Mouse (Mus musculus) testis, postnatal 14 days (tissue): ENCODE data around the gene Dock10.
"Not testable (repeated sequence)": the region's sequence is repeated elsewhere in the genome, so short reads cannot be mapped to it uniquely, and the experiment has no call there.

Source experiments
- DNase-seq: peaks from one replicate; pipeline ENCODE4 v3.0.0; 2021; ENCODE audit warnings: low spot score

Dock10 gene

DNA sequence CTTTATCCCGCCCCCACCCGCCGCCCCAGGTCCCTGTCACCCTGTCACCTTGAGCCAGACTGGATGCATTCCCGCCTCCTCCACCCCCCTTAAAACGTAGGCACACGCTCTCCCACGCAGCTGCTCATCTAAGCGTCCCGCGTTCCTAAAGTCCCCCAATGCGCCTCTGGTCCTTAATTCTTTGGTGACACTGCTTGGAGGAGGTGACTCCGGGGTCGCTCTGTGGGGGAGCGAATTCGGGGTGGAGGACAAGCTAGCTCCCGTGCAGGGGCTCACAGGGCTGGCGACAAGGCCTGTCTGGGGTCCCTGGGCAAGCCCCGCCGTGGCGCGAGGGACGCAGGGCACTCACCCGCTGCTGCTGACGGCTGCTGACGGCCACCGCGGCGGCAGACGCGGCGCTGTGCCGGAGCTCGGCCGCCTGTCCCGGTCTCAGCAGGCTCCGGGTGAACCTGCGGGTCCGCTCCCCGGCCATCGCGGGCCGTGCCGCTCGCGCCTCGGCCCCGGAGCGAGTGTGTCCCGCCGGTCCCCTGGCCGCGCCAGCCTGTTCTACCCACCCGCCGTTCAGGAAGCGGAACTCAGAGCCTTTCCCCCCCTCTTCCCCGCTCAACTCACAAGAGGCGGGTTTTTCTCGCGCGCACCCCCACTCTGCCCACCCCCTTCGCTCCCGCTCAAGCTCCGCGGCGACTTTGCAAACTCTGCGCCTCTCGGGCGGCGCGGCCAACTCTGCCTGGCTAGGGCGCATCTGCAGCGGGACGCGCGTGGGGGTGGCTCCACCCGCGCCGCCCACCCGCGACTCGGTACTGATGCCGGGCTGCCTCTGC, at the start of gene Dock10:
Gene Dock10 (minus strand): TSS at position 551 of the 821 bp plus-strand sequence.
- DNase-seq: no peak

DNA sequence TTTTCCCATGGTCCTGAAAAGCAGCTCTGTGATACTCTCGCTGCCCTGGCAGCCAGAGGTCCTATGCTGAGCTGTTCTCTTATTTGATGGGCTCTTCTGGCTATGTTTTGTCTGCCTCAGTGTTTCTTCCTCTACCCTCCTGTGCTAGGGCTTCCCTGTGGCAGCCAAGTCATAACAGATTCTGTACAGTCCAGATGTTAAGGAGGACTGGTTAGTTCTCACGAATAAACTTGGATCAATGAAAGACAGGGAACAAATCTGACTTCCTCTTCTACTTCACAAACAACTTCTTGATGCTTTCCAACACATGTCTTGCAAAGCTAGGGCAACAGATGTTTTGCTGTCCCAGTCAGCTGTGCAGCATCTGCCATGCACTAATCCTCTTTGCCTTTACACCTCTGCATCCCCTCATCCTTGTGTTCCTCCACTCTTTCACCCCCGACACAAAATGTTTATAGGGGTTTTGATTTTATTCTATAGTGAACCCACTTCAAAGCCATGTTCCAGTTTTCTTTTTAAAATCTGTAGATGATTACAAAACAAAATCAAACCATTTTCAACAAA, 48.6 kb upstream of the Dock10 start:
- no peak for DNase-seq

DNA sequence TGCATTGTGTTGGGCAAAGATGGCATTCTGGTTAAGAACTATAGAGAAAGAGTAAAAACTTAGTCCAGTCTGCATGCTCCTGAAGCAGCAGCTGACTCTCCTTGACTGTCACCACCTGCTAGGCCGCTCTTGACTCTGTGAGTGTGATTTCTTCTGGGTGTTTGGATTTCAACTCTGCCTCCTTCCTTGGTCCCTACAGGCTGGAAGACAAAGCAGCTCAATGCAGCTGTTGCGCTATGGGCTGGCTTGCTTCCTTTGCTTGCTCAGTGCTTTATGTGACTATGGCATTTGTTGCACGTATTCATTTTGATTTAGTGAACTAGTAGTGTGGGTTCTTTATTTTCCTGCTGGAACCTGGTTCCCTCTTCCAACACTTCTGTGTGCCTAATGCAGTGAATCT, 43.7 kb upstream of the Dock10 start:
- no peak for DNase-seq

DNA sequence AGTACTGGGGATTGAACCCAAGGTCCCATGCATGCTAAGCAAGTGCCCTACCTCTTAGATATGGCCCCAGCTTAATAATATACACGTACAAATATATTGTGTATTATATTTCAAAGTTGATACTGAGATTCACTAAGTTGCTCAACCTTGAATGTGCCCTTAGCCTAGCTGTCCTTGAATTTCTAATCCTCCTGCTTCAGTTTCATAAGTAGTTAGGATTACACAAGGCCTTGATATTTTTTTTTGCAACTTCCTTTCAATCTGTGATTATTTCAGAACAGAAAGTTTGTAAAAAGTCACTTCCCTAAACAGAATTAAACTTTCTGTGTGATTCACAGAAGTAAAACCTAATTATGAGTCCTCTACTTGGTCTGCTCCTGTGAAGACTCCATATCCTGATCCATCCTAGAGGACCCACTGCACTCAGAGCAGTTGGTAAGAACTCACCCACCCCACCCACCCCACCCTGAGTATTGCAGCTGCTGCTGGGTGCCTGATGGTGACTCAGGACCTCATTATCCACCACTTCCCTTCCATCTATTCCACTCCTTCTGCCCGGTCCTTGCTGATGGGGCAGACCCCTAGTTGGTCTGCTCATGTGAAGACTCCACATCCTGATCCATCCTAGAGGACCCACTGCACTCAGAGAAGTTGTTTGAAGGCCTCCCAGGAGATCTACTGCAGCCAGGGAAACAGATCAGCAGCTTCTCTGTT, 26.9 kb upstream of the Dock10 start:
- no peak for DNase-seq

DNA sequence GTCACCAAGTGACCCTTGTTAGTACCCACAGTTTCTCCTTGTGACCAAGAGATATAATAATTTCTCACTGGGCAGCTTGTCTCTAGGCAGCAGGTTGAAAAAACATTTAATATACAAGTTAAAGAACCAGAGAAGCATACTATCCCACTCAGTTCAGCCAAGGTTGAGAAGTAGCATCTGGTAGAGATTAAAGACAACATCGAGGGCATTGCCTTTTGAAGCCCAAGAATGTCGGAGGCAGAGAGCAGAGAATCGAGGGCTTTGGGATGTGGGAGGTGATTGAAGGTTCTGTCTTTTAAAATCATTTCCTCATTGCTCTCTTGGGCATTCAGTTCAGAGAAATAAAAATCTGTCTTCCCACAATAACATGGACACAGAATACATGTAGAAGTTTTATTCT, 25.8 kb upstream of the Dock10 start:
- no peak for DNase-seq

DNA sequence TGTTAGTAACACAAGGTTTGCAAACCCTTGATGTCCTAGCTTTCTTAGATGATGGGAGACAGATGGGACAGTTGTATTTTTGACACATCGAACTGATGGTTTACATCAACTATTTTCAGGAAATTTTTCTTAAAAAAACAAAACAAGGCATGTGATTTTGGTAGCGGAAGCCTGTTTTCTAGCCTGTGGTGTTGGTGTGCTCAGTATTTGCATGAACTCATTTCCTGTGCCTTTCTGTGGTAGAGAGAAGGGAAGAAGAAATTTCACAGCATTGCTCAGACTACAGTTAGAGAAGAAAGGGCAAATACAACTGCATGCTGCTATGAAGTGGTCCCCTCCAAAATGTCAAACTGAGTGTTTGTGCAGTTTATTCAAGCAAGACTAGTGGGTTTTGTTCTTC, 7.2 kb upstream of the Dock10 start:
- no peak for DNase-seq

DNA sequence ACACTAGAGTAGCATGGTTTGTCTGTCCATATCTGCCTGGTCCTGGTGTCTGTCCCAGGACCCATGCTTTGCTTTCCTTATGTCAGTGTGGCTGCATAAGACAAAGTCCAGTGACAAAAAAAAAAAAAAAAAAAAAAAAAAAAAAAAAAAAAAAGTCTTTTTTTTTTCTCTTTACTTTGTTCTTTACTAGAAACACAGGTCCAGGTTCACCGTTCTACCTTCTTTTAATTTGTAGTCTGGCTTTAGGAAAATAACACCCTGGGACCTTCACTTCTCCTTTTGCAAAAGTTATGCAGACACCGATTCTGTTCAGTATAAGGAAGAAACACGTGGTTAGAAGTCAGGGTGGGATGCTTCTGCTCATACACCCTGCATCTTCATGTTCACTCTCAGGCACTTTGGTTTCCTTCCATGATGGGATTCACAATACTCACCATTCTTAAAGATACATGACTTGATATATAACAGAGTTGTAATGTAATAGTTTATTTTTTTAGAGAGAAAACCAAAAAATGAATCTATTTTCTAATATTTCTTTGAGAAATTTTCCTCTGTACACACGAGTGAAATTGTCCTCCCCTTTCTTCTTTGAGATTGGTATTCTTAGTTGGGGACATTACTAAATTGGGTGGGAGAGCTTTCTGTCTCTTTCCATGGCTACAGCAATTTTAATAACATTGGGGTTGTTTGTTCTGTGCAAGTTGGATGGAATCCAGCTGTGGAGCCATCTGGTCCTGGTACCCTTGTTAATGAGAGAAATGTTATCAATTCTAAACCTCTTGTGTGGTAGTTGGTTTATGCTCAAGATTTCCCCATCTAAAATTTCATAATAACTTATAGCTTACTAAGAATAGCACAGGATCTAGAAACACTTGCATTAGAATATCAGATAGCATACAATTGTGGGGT, 5.0 kb upstream of the Dock10 start:
- DNase-seq: no peak

DNA sequence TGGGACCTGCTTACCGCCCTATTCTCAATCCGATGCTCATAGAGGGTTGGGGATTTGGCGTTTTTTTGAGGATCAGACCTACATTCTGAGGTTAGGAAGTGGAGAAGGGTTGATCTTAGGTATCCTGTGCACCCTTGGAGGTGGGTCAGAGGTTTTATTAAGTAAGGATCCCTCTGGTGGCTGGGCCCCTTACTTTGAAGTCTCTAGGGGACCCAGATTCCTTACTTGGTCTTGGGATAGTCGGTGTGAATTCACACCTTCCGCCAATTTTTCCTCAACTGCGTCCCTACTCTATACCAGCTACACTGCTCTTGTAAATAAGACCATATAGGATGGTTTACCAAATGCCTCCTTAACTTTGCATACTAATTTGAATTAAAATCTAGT, 464 bp upstream of the Dock10 start:
- no peak for DNase-seq

DNA sequence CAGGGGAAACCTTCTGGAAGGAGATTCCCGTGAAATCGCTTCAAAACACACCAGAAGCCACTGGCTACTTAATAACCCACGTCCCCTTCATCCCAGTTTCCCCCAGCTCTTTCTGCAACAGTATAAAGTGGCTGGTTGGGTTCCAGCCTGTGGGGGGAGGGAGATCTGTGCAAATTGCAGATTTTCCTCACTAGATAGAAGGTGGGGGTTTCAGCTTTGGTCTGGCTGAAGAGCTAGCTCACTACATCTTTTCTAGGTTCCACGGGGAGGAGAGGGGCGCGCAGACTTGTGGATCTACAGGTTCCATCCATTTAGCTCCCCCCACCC, 714 bp downstream of the Dock10 start:
- peak; percentile 31 for DNase-seq

DNA sequence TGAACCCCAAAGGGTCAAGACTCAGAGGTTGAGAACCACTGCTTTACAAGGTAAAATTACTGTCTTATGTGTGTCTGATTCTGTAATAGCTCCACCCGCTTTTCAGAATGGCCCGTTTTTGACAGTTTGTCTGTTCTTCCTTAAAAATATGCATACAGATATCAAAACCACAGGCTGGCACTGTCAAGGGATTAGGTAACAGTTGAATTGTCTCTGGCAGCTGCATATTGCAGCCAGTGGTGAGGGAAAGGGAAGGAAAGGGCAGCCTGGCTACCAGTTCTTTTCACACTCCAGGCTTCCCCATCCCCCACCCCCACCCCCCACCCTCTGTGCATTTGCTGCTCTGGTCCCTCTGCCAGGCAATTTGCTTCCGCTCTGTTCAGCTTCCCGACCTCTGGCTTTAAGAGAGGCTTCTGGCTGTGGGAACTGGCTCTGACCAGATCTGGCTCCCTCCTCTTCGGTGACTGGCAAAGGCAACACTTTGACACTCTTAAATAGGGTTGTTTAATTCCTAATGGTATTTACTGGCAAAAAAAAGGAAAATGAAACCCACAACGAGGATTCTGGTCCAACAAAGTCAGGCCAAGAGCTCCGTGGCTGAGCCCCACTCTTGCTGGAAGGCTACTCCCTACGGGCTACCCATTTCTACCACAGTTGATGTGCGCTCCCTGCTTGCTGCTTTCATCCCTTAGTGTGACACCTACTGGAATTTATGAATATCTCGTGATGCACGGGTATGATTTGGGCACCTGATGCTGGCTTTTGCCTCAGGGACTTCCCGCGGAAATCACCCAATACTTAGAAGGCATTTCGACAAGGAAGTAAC, 1.3 kb downstream of the Dock10 start:
- peak; percentile 6 for DNase-seq

DNA sequence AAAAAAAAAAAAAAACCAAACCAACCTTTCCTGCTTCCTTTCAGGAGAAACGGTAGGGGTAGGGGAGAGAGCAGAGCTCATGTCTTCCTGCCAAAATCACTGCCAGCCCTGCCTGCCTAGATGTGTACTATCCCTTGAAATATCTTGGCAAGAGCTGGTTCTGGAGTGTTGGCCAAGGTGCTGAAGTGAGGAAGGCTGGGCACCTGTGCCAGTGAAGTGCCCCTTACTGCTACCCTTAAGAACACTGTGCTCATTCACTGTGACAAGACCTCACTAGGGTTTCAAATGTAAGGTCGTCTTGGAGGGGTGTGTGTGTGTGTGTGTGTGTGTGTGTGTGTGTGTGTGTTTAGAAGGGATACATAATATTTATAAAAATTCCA, 2.3 kb downstream of the Dock10 start:
- no peak for DNase-seq

DNA sequence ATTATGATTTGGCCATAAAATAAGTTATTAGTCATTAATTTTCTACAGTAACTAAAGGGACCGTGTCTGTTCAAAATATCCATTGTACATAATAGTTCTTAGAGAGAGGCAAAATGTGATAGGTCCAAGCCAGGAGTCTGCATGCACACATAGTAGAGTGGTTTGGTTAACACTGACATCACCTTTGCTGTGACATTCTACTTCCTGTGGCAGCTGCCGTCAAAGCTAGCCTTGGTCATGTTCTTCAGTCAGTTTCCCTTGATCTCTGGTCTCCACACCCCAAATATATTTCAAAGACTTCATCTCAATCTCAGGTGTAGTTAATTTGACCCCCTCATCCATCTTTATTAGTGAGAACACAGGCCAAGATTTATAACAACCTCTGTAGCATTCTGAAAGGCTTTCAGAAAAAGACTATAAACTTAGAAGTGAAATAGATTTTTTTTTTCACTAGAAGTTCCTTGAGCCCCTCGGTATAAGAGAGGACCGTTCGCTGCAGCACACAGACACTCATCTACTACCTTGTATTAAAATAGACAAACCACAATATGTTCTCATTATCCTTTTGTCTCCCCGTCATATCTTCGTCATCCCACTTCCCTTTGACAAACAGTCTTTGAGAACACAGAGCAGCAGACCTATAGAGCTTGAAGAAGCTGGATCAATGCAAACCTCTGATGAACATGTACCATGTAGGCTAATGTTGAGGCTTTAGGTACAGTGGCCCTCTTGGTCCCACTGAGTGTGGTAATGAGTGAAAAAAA, 2.8 kb downstream of the Dock10 start:
- DNase-seq: no peak

DNA sequence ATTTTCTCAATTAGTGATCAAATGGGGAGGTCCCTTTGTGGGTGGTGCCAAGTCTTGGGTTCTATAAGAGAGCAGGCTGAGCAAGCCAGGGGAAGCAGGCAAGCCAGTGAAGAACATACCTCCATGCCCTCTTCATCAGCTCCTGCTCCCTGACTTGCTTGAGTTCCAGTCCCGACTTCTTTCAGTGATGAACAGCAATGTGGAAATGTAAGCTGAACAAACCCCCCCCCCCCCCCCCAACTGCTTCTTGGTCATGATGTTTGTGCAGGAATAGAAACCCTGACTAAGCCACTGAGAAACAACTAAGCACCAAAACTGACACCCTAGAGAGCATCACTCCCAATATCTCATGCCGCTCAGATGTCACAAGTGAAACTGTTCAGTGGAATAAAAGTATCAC, 9.2 kb downstream of the Dock10 start:
- not testable (repeated sequence) for DNase-seq

DNA sequence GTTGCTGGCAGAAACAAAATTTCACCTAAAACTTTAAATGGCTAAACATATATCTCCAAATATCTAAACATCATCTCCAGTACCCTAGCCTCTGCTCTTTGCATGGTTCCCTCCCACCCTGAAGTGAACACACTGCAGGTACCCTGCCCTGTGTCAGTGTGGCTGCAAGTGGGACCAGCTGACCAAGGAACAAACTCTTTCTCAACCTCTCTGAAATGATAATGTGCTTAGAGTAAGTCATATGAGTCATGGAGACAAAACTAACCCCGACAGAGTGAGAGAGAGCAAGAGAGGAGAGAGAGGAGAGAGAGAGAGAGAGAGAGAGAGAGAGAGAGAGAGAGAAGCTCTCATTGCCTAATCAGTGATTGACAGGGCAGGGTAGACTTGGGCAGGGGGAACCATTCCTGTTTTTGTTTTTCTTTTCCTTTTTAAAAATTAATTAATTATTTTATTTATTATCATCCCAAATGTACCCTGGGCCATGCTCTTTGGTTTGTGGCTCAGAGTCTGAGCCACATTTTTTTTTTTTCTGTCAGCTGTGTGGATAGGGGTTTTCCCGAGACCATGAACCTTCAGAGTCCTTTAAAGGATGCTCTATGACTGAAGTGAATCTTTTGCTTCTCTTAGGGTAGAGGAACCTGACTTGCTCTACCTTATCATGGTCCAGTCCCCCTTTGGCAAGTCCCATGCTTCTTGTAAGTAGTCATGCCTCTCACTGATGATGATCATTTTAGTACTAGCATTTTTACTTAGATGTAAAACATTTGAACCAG, 11.4 kb downstream of the Dock10 start:
- DNase-seq: no peak

DNA sequence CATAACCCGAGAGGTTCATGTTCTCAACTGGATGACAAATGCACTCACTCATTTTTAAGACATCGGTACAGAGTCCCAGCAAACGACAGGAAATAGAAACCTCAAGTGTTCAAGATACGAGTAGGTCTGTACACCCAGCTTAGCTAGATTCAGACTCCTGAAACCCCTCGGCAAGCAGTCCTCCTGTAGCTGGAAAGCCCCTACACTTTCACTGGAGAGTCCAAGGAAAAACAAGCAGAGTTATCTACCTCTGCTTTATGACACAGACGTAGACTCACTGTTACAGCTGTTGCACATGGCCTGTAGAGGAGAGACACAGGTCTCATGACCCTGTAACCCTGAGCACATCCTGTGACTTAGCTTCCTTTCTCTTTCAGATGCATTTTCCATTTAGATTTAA, 12.1 kb downstream of the Dock10 start:
- no peak for DNase-seq

DNA sequence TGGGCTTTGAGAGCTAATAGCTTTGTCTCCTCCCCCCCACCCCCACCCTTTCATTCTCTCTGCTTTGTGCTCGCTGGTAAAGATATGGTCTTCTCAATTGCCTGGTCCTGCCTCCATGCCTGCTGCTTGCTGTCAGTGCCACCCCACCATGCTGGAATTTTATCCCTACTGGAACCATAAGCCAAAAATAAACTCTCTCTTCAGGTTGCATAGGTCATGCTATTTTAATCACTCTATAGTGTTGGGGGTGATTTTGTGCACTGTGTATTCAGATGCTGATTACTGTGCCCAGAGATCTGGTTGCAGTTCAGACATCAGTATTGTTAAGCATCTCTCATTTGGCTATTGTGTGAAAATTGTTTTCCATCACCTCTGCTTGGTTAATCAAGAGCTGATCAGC, 18.9 kb downstream of the Dock10 start:
- DNase-seq: no peak

DNA sequence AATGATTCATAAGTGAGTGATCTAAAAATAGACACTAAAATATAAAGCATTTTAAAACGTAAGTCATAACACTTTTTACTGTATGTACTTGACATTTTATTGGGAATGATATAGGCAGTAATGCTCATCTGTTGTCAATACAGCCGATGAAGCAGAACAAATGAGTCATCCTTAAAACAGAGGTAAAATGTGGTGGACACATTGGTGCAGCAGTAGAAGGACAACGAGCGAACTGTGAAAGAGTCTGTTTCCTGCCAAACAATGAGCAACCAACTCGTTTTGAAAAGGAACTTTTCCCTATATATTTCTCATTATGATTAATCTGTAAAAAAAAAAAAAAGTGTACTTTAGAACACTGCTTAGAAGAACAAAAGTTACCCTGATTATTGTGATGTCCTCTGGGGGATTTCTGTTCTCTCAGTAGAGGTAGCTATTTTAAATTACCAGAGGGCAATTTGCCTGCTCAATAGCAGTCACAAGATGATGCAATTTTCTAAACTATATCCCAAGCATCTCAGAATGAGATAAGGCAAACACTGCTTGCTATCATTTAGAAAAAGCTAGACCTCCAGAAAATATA, 20.4 kb downstream of the Dock10 start:
- DNase-seq: no peak

DNA sequence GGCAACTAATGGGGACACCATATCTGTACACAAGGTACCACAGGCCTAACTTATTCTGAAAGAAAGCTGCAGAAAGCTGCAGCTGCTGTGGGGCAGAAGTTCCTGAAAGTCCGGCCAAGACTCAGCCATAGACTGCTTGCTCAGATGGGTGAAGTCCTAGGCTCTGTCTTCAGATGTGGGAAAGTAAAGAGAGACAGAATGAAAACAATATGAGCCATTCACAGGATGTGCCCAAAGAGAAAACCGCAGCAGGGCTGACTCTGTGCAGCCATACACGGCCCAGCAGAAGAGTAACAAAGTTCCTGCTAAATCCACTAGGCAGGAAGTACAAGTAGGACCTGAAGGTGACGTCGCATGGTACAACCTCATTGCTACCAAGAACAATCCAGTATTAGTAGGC, 27.7 kb downstream of the Dock10 start:
- no peak for DNase-seq

DNA sequence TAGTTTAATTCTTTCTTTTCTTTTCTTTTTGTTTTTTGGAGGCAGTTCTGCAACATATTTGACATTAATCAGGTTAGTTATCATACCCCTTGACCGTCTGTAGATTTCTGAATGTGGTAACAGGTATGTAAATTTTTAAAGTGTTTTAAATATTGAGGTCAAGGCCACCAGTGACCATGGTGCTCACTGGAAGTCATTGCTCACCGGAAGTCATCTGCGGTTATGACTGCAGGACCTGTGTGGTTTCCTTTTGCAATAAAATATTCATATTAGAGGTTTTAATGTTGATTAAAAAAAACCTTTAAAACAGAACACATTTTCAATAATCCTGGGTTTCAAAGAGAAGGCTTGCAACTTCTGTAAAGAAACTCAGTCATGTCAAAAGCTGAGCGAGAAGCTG, 28.2 kb downstream of the Dock10 start:
- no peak for DNase-seq

DNA sequence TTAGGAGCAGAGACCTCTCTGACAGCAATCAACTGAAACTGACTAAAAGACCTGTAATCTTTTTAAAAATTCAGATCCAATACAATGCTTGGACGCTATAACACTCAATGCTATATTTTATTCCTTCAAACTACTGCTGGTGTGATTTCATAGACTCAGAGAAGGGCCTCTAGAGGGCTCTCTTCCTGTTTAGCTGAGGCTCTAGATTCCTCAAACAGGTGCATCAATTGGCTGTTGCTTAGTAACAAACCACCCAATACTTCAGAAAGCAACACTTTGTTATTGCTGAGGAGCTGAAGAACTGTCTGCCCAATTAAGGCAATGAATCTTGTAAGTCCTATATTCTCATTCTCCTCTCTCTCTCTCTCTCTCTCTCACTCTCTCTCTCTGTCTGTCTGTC, 30.1 kb downstream of the Dock10 start:
- no peak for DNase-seq
